Mouse (Mus musculus) left cerebral cortex, adult 9 months (tissue): ENCODE measurements around the gene Gm3512.
"Not testable (repeated sequence)": the region's sequence is repeated elsewhere in the genome, so short reads cannot be mapped to it uniquely, and the experiment has no call there.

ENCODE experiments used
- DNase-seq, 2 experiments: peaks; one replicate each; pipeline ENCODE4 v3.0.0; 2022; ENCODE audit warnings: low spot score in 2 of 2

Gene Gm3512

DNA sequence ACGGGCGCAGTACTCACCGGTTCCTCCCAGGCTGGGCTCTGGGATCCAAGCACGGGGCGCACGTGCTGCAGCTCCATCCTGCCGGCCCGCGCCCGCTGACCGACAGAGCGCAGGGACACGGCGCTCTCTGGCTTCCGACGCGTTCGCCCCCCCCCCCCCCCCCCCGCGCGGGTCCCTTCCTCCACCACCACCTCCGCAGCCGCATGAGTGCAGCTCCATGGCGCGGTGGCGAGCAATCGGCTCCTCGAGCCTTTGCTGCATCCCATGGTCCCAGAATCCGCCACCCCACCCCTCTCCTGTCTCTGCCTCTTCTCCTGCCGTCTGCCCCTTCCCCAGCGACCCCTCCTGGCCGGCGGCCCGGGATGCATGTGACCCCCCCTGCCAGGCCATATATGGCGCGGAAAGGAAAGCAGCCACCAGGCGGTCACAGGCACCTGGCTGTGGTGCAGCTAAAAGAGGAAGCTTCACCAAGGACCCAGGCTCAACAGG lies at the start of gene Gm3512:
Gm3512 (minus strand) TSS at position 51 of the 489 bp plus-strand sequence.
- DNase-seq = peak in 1 of 2 experiments; percentile 1

DNA sequence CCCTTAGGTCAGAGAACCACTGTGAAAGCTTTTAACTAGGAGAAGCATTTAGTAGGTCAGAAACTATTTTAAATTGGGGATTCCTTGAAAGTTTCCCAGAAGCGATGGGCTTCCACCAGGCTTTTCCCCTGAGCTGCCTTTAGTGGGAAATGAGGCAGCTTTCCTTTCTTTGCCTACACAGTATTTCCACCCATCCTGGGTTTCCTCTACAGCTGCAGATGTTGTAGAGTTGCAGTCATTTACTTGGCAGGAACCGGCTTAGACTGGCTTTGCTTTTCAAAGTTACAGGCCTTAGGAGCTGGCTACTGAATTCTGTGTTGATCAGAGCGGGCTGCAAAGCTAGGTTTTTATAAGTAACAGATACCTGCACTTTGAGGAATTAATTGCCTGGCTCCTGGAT lies 25.7 kb upstream of the Gm3512 start:
- peak in 1 of 2 experiments; percentile 8 for DNase-seq

DNA sequence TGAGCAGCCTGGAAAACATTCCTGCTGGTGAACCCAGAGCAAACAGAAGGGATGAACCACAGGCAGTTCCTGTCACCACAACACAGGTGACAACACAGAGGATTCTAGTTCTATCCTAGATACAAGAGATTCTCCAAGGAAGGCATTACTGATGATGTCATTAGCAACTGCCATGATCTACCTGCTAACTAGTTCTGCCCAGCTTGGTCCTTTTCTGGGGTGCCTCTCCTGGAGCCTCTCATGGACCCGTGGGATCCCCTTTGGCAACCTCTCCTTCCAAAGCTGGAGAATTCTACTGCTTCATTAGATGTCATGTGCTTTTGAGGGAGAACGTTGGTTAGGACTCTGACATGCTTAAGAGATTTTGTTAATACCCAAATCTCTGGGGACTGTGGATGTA lies 20.1 kb upstream of the Gm3512 start, which contains the start of gene Gm16434:
Gm16434 (minus strand) TSS at position 101 of the 400 bp plus-strand sequence.
- DNase-seq = not testable (repeated sequence)

GRCm38 (mm10) chr14:7125312-7125711 lies 49.0 kb downstream of the Gm3512 start, which contains the start of gene Gm6676:
Gm6676 (minus strand) TSS chr14:7125412.
- DNase-seq = not testable (repeated sequence)

GRCm38 (mm10) chr14:7105124-7105802 lies 69.1 kb downstream of the Gm3512 start:
- DNase-seq = peak in 1 of 2 experiments; percentile 1
